Mouse (Mus musculus) gonadal fat pad, adult 2 months (tissue): Measurements from ENCODE around the gene Zfp365. TPM values are rescaled to one million over a fixed set of nuclear protein-coding genes. Genes with fewer than 3 reads are reported as not detected.

Experiments used
- DNase-seq: peaks from one replicate; pipeline ENCODE4 v3.0.0-alpha.2; 2012; ENCODE audit warnings: low read depth
- polyA plus RNA-seq: library from polyadenylated mRNA; depleted of rRNA; stranded (reverse); fragments of >200 nt; gene quantifications from 2 replicates; pipeline ENCODE4 v1.2.3, GENCODE M21; 2012; rRNA removed

Zfp365 gene
- 0.78 and 0.94 TPM in 2 replicates for polyA plus RNA-seq

GRCm38 (mm10) chr10:67912337-67912776 lies at the start of gene Zfp365:
TSS of gene Zfp365 (minus strand) at chr10:67912662.
- DNase-seq = peak; percentile 37

DNA sequence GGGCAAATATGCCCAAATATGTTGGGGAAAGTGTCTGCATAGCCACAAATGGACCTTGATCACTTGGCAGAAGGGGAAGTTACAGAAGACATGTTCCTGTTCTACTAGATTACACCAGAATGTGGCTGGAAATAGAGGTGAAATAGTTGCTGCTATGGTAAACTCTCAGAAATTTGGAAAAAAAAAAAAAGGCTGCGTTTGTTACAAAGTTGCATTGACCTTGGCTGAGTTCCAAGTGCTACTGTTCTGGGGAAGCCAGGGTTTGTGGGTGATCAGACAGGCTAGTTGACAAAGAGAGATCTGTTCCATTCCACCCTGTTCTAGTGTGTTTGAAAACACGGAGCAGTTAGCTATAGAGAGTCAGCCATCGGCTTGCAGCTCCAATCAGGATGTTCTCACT lies 47.5 kb upstream of the Zfp365 start:
- no peak for DNase-seq

DNA sequence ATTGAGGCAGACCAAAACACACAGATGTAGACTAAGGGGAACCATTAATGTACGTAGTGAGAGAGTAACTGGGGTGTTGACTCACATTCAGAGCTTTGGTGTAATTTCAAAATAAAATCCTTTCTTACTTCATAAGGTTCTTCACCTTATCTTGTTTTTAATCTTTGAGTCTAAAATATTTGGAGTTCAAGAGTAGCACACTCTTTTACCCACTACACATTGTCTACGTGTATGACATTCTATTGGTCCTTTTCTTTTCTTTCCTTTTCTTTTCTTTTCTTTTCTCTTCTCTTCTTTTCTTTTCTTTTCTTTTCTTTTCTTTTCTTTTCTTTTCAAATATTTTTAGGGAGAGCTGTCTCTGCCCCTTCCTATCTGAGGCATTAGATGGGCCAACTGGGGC lies 43.5 kb upstream of the Zfp365 start:
- DNase-seq = no peak

DNA sequence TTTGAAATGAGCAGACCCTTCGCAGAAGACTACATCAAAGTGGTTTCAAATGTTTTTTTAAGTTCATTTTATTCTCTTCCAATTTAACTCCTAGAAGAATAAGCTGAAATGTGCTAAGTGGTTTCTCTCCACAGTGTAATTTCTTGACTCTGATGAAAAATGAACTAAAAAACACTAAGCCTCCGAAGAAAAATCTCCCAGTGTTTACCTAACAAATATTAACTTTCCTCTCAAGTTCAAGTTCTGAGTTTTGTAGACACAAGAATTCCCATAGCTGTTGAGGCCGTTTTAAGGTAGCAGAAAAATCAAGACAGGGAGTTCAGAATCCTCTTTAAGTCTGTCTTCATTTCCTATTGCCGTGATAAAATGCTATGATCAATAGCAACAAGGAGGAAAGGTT lies 39.2 kb upstream of the Zfp365 start:
- DNase-seq = no peak

DNA sequence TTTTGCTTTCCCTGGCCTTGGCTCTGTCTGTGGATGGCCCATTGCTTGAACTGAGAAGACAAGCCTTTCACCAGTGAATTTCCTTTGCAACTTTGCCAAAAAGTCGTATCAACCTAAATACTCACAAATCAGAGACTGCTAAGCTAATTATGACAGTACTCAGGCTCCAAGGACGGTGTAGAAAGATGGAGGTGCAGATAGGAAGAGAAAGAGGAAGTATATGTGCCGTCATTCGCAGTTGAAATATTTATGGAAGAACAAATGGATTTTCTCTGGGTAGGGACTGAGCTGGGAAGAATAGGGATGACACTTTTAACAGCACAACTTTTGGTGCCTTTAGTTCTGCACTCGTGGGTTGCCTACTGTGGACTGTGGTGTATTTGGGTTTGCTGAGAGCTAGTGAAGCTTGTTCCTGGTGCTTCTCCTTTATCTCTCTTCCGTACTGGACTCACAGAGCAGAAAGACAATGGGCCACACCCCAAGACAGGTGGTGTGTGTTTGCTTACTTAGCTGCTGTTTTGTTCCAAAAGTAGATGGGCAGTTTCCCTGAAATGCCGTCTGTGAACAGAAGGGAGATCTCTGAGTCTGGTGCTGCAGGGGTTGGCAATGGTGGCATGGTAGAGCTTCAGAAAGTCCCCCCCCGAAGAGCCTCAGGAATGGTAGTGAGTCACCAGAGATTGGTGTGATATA lies 37.7 kb upstream of the Zfp365 start:
- DNase-seq = no peak

DNA sequence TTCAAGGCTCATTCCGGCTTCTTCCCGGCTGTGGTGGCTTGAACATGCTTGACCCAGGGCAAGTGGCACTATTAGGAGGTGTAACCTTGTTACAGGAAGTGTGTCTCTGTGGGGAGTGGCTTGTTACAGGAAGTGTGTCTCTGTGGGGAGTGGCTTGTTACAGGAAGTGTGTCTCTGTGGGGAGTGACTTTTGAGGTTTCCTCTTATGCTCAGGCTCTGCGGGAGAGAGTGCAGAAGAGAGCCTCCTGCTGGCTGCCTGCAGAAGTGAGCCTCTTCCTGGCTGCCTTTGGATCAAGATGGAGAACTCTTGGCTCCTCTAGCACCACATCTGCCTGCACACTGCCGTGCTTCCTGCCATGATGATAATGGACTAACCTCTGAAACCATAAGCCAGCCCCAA lies 31.1 kb upstream of the Zfp365 start:
- DNase-seq = no peak

- DNase-seq = no peak
Observed at GRCm38 (mm10) chr10:67939546-67939945, 27.1 kb upstream of the Zfp365 start.

DNA sequence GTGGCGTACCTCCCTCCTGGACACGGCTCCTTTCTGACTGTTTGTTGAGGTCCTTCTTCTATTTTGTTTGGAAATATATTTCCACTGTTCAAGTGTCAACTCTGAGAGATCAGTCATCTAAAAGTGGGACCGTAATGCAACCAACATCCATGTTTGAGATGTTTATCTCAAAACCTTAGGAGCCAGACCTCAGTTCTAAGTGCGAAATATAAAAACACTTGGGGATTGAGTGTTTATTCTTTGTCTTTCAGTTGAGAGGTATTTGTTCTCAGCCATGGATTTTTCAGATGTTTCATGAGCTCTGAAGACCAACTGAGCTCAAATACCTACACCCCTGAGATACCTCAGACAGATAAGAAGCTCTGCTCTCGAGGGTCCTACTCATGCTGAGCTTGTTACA lies 25.3 kb upstream of the Zfp365 start:
- DNase-seq = no peak

DNA sequence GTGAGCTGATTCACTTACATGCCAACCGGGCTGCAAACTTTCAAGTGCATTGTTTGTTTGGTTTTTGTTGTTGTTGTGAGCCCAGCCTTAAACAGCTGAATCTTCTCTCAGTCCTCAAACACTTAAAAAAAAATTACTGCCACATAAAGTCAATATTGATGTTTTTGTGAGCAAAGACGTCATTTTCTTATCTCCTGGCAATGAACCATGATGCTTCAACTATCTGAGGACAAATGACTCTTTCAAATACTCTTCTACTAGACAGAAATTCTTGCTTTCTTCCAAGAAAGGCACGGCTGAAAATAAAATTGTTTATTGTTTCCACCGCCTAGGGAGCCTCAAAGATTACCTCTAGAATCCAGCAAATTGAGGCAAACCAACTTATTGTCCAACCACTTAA lies 24.5 kb upstream of the Zfp365 start:
- no peak for DNase-seq

DNA sequence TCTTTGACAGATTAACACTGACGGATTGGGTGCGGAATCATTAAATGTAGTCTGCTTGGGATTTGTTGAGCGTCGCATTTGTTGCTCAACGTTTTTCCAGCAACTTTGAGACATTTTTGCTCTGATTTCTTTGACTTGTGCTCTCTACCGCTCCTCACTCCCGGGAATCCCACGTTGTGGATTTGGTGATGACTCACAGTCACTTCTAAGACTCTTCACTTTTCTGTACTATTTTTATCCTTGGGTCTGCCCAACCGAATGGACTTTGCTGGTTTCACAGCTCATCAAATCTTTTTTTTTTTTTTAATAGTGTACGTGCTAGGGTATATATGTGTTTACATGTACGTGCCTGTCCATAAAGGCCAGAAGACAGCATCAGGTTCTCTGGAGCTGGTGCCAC lies 20.3 kb upstream of the Zfp365 start:
- DNase-seq = no peak

GRCm38 (mm10) chr10:67931328-67931727 lies 18.9 kb upstream of the Zfp365 start:
- no peak for DNase-seq

DNA sequence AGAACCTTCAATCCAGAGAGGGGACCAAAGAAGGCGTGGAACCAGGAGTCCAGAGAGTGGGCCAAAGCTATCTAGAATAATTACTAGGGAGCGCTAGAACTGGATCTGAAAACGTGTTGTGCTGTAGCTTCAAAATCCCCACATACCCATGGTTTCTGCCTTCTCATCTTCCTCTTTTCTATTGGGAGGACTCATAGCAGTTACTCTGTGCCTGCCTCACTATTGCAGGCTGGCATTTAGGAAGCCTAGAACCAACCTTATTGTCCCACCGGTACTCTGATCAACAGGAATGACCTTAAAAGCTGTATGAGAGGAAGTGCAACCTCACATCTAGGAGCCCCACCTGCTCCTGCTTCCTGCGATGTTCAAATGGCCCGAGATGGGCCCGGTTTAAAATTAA lies 16.1 kb upstream of the Zfp365 start:
- DNase-seq = no peak

DNA sequence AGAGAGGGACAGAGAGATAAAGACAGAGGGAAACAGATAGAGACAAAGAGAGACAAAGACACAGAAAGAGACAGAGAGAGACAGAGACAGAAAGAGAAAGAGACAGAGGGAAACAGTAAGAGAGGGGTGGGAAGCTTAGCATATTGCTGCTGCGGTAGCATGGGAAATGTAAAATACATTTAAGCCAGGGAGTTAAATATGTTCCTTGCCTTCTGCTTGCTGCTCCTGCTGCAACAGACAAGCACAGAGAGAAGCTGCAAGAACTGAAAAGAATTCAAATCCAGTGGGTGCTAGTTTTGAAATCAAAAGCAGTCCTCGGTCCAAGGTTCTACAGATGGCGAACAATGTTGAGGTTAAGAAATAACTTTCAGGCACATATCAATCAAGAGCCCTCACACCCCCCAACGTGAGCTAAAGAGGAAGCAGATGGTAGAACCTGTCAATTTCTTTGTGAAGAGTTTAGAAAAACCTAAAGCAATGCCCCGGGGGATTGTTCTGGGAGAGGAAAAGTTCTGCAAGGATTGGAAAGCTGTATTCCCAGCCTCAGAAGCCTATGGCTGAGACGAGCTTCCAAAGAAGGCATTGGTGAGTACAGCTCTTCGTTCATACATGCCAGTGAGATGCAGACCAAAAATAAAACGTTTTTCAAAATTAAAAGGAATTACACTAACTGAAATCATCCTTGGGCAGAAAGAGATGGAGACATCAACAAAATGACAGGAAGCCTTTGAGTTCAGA lies 15.4 kb upstream of the Zfp365 start:
- DNase-seq = no peak

- DNase-seq = no peak
Observed at GRCm38 (mm10) chr10:67924030-67924429, 11.6 kb upstream of the Zfp365 start.

DNA sequence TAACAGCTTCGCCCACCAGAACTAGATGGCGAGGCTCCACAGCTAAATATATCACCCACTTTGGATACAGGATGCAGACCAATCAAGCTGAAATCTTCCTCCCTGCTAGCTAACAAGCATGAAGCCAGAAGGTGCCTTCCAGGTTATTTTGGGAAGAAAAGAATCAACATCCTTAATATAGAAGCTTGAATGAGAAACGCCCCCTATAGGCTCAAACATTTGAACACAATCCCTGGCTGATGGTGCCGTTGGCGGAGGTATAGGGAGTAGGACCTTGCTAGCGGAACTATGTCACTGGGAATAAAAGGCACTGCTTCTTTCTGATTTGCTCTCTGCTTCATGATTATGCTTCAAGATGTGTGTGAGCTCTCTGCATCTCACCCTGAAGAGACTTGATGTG lies 9.3 kb upstream of the Zfp365 start:
- DNase-seq = no peak

GRCm38 (mm10) chr10:67919706-67920105 lies 7.2 kb upstream of the Zfp365 start:
- DNase-seq = no peak

- DNase-seq = no peak
Observed at GRCm38 (mm10) chr10:67918194-67918899, 5.9 kb upstream of the Zfp365 start.

DNA sequence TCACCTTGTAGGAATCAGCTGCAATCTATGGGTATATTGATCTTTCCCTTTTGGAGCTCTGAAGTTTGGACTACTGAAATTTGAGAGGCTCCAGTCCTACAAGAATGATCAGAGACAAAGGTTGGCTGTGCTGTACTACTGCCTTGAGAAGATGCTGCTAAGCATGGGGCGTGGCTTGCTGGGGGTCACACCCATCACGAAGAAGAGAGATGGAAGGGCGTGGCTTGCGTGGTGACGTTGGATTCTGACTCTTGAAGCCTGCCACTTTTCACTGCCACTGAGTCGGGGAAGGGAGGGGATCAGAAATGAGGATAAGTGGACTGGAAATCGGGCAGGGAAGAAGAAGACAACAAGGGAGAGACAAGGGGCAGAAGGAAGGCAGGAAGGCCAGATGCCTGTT lies 4.9 kb upstream of the Zfp365 start:
- no peak for DNase-seq

DNA sequence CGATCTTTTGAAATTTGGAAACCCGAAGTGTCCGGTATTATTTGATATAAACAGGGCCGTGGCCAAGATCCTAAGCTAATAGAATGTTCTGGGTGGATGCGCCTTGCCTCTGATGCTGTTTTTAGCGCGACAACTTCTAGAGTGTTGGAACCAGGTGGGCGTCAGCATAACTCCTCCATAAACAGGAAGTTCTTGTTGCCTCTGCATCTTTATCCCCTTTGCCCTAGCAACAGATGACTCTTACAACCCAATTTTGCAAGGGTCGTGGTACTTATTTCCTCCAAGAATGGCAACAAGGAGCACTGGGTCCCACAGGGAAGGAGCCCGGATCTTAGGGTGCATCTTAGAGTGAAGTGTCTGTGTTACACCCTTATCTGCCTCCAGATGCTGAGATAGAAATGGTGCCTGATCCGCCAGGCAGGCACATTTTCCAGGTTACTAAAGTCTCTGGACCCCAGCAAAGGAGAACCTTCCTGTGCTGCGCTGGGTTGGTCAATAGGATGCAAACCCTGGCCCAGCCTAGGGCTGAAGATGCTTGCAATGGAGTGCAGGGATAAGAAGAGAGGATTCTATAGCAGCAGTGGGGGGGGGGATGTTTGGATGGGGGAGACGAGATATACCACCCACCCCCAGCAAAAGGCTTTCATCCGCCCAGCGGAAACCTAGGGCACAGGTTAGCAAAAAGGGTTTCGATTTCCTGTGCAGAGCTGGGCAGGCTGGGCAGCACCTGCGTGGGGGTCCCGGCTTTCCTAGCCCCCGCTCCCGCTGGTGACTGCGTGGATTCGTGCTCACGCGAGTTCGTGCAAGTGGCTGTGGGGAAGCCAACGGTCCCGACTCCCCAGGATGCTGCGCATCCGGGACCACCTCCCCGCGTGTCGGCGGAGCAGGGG lies 770 bp downstream of the Zfp365 start:
- DNase-seq = no peak

- DNase-seq = no peak
Observed at GRCm38 (mm10) chr10:67907931-67908330, 4.5 kb downstream of the Zfp365 start.

- no peak for DNase-seq
Observed at GRCm38 (mm10) chr10:67906926-67907325, 5.5 kb downstream of the Zfp365 start.

- no peak for DNase-seq
Observed at GRCm38 (mm10) chr10:67906063-67906462, 6.4 kb downstream of the Zfp365 start.
